Mouse (Mus musculus): ENCODE measurements around the gene Hepacam. TPM values are rescaled to one million over a fixed set of nuclear protein-coding genes. Genes with fewer than 3 reads are reported as not detected.
A peak's percentile ranks its signal among the peaks of the same experiment; 100 is the strongest.

The Hepacam gene
- total RNA-seq, 1 experiment: 0.36 TPM

- TF ChIP-seq ZNF384 (IDR thresholded peaks at IDR 0.05; ENCODE audit: low read depth, low read length) (no peak), MAFK (IDR thresholded peaks at IDR 0.05; ENCODE audit: insufficient read depth, low read depth, low read length) (no peak), CHD2 (IDR thresholded peaks at IDR 0.05; ENCODE audit: low read depth, low read length) (no peak), ZC3H11A (IDR thresholded peaks at IDR 0.05; ENCODE audit: borderline replicate concordance, low read depth, low read length) (no peak), HCFC1 (IDR thresholded peaks at IDR 0.05; ENCODE audit: borderline replicate concordance, insufficient read depth, low read length) (no peak)
- H3K9me3 ChIP-seq (ENCODE audit: control insufficient read depth, insufficient read depth, low read depth, low read length): no peaks in the 10 kb centered on the region
Measured at GRCm38 (mm10) chr9:37429326-37429725, 62.2 kb downstream of the Hepacam start.

GRCm38 (mm10) chr9:37430582-37430981, 63.4 kb downstream of the Hepacam start:
- Histone ChIP-seq H3K4me3 (ENCODE audit: insufficient read depth in 1 of 2, low read depth in 1 of 2, low read length in 2 of 2, poor library complexity in 1 of 2, severe bottlenecking in 1 of 2) (no peak overlapping the region), H3K9ac (ENCODE audit: insufficient read depth, low read depth, low read length, poor library complexity, severe bottlenecking) (no peak overlapping the region), H3K36me3 (ENCODE audit: control insufficient read depth, insufficient read depth, low read length, poor library complexity, severe bottlenecking) (no peaks in the 10 kb centered on the region), H3K4me1 (ENCODE audit: control insufficient read depth in 2 of 2, insufficient read depth in 2 of 2, low read length in 2 of 2, poor library complexity in 1 of 2) (peaks cover 3 to 8% of the 10 kb centered on the region in 2 experiments; a peak in 2 of 4 replicates), H3K9me3 (ENCODE audit: control insufficient read depth, insufficient read depth, low read depth, low read length) (no peaks in the 10 kb centered on the region), H3K27ac (ENCODE audit: insufficient read depth, low read depth, low read length, poor library complexity, severe bottlenecking) (no peak overlapping the region)
- TF ChIP-seq ZNF384 (IDR thresholded peaks at IDR 0.05; ENCODE audit: low read depth, low read length) (no peak), HCFC1 (IDR thresholded peaks at IDR 0.05; ENCODE audit: borderline replicate concordance, insufficient read depth, low read length) (no peak), CHD2 (IDR thresholded peaks at IDR 0.05; ENCODE audit: low read depth, low read length) (no peak), ZC3H11A (IDR thresholded peaks at IDR 0.05; ENCODE audit: borderline replicate concordance, low read depth, low read length) (peak; percentile 93)
- in situ Hi-C loops (cut with MboI; ENCODE audit: low sequenced_read_pairs in 2 of 2, unreplicated experiment in 2 of 2): loop anchor here in 1 of 2 experiments (10.0 kb wide), 1 partner anchor 114 kb away; no protein-coding TSS in a partner anchor
- peak; percentile 91 for DNase-seq (ENCODE audit: low read depth, low spot score)

More at GRCm38 (mm10) chr9:37429326-37429725, 62.2 kb downstream of the Hepacam start:
- in situ Hi-C loops (cut with MboI; ENCODE audit: low sequenced_read_pairs in 2 of 2, unreplicated experiment in 2 of 2): loop anchor here in 1 of 2 experiments (10.0 kb wide), 1 partner anchor 185 kb away; the partner anchor contains the start of gene Spa17
- H3K4me3 ChIP-seq (ENCODE audit: insufficient read depth in 1 of 2, low read depth in 1 of 2, low read length in 2 of 2, poor library complexity in 1 of 2, severe bottlenecking in 1 of 2): peak overlapping the region in 1 of 2 experiments; percentile 32; a peak in 1 of 4 replicates
- peaks cover 3 to 5% of the 10 kb centered on the region in 2 experiments; a peak in 2 of 4 replicates for H3K4me1 ChIP-seq (ENCODE audit: control insufficient read depth in 2 of 2, insufficient read depth in 2 of 2, low read length in 2 of 2, poor library complexity in 1 of 2)
- H3K36me3 ChIP-seq (ENCODE audit: control insufficient read depth, insufficient read depth, low read length, poor library complexity, severe bottlenecking): no peaks in the 10 kb centered on the region
- no peak for DNase-seq (ENCODE audit: low read depth, low spot score)
- peak overlapping the region; percentile 32; the same call in 1 of the 2 replicates for H3K9ac ChIP-seq (ENCODE audit: insufficient read depth, low read depth, low read length, poor library complexity, severe bottlenecking)
- H3K27ac ChIP-seq (ENCODE audit: insufficient read depth, low read depth, low read length, poor library complexity, severe bottlenecking): no peak overlapping the region

GRCm38 (mm10) chr9:37432026-37432666, 65.0 kb downstream of the Hepacam start:
- peaks cover 3 to 8% of the 10 kb centered on the region in 2 experiments; a peak in 2 of 4 replicates for H3K4me1 ChIP-seq (ENCODE audit: control insufficient read depth in 2 of 2, insufficient read depth in 2 of 2, low read length in 2 of 2, poor library complexity in 1 of 2)

GRCm38 (mm10) chr9:37432720-37433421, 65.7 kb downstream of the Hepacam start, which contains the start of gene Robo3:
Gene Robo3 (minus strand): TSS chr9:37433246.
- peak within 1 kb of the TSS; percentile 37 to 62 for H3K4me3 ChIP-seq (ENCODE audit: insufficient read depth in 1 of 2, low read depth in 1 of 2, low read length in 2 of 2, poor library complexity in 1 of 2, severe bottlenecking in 1 of 2)
- TF ChIP-seq ZNF384 (IDR thresholded peaks at IDR 0.05; ENCODE audit: low read depth, low read length) (no peak), MAFK (IDR thresholded peaks at IDR 0.05; ENCODE audit: insufficient read depth, low read depth, low read length) (no peak), HCFC1 (IDR thresholded peaks at IDR 0.05; ENCODE audit: borderline replicate concordance, insufficient read depth, low read length) (no peak), CHD2 (IDR thresholded peaks at IDR 0.05; ENCODE audit: low read depth, low read length) (no peak), ZC3H11A (IDR thresholded peaks at IDR 0.05; ENCODE audit: borderline replicate concordance, low read depth, low read length) (no peak)
- no peaks in the 10 kb centered on the region for H3K9me3 ChIP-seq (ENCODE audit: control insufficient read depth, insufficient read depth, low read depth, low read length)
- in situ Hi-C loops (cut with MboI; ENCODE audit: low sequenced_read_pairs in 2 of 2, unreplicated experiment in 2 of 2): loop anchor here in 1 of 2 experiments (10.0 kb wide), 1 partner anchor 112 kb away; no protein-coding TSS in a partner anchor
- no peak for DNase-seq (ENCODE audit: low read depth, low spot score)
- H3K27ac ChIP-seq (ENCODE audit: insufficient read depth, low read depth, low read length, poor library complexity, severe bottlenecking): no peak within 1 kb of the TSS
- H3K4me1 ChIP-seq (ENCODE audit: control insufficient read depth in 2 of 2, insufficient read depth in 2 of 2, low read length in 2 of 2, poor library complexity in 1 of 2): peaks cover 3 to 8% of the 10 kb centered on the region in 2 experiments; a peak in 2 of 4 replicates
- H3K9ac ChIP-seq (ENCODE audit: insufficient read depth, low read depth, low read length, poor library complexity, severe bottlenecking): peak within 1 kb of the TSS; percentile 13; the same call in 1 of the 2 replicates
- H3K36me3 ChIP-seq (ENCODE audit: control insufficient read depth, insufficient read depth, low read length, poor library complexity, severe bottlenecking): no peaks in the 10 kb centered on the region

More at GRCm38 (mm10) chr9:37432026-37432666, 65.0 kb downstream of the Hepacam start:
- Histone ChIP-seq H3K27ac (ENCODE audit: insufficient read depth, low read depth, low read length, poor library complexity, severe bottlenecking) (no peak overlapping the region), H3K4me3 (ENCODE audit: insufficient read depth in 1 of 2, low read depth in 1 of 2, low read length in 2 of 2, poor library complexity in 1 of 2, severe bottlenecking in 1 of 2) (no peak overlapping the region; a peak in 1 of 4 replicates), H3K36me3 (ENCODE audit: control insufficient read depth, insufficient read depth, low read length, poor library complexity, severe bottlenecking) (no peaks in the 10 kb centered on the region), H3K9me3 (ENCODE audit: control insufficient read depth, insufficient read depth, low read depth, low read length) (no peaks in the 10 kb centered on the region), H3K9ac (ENCODE audit: insufficient read depth, low read depth, low read length, poor library complexity, severe bottlenecking) (no peak overlapping the region)
- no peak for TF ChIP-seq MAFK (IDR thresholded peaks at IDR 0.05; ENCODE audit: insufficient read depth, low read depth, low read length)
- TF ChIP-seq ZNF384 (IDR thresholded peaks at IDR 0.05; ENCODE audit: low read depth, low read length): no peak
- TF ChIP-seq HCFC1 (IDR thresholded peaks at IDR 0.05; ENCODE audit: borderline replicate concordance, insufficient read depth, low read length): no peak
- TF ChIP-seq ZC3H11A (IDR thresholded peaks at IDR 0.05; ENCODE audit: borderline replicate concordance, low read depth, low read length): no peak
- TF ChIP-seq CHD2 (IDR thresholded peaks at IDR 0.05; ENCODE audit: low read depth, low read length): no peak
- in situ Hi-C loops (cut with MboI; ENCODE audit: low sequenced_read_pairs in 2 of 2, unreplicated experiment in 2 of 2): loop anchor here in 1 of 2 experiments (10.0 kb wide), 1 partner anchor 113 kb away; no protein-coding TSS in a partner anchor
- DNase-seq (ENCODE audit: low read depth, low spot score): no peak
